Mouse (Mus musculus): ENCODE results near the gene Gja8. TPM values are rescaled to one million over a fixed set of nuclear protein-coding genes. Genes with fewer than 3 reads are reported as not detected.

Gja8 gene
- polyA plus RNA-seq, 1 experiment: not detected

GRCm38 (mm10) chr3:96880385-96880784 lies 45.4 kb downstream of the Gja8 start:
- WGBS: 83% methylated on average over 4 of the region's 4 CpGs
- no peak overlapping the region for H3K4me3 ChIP-seq (ENCODE audit: low read depth, low read length)

DNA sequence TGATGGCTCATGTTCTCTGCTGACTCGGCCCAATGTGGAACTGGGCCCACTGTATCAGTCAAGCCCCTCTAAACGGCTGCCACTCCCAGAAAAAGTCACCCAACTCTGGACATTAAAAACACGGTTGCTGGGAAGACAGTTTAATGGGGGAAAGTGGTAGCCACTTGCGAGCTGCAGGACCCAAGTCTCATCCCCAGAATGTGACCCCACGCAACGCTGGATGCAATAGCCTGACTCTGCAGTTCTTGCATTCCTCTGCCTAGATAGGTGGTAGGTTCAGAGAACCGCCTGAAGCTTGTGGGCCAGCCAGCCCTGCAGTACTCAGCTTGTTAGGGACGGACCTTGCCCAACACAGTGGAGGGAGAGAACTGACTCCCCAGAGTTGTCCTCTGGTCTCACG lies 46.3 kb downstream of the Gja8 start:
- Histone ChIP-seq H3K27me3 (ENCODE audit: control insufficient read depth, insufficient read depth, low read length) (no peaks in the 10 kb centered on the region), H3K36me3 (ENCODE audit: control insufficient read depth, insufficient read depth, low read length) (peaks cover 42% of the 10 kb centered on the region), H3K4me3 (ENCODE audit: low read depth, low read length) (no peak overlapping the region), H3K27ac (ENCODE audit: insufficient read depth, low read depth, low read length) (no peak overlapping the region), H3K4me1 (ENCODE audit: control insufficient read depth, insufficient read depth, insufficient read length, low read length) (peaks cover 10% of the 10 kb centered on the region; the same call in 1 of the 2 replicates)
- TF ChIP-seq POLR2A (IDR thresholded peaks at IDR 0.05; ENCODE audit: low read depth, low read length) (no peak), CTCF (IDR thresholded peaks at IDR 0.05; ENCODE audit: extremely low read depth, insufficient read length, insufficient replicate concordance, low read depth, low read length) (no peak)
- WGBS: 92% methylated on average over 9 of the region's 9 CpGs

More at GRCm38 (mm10) chr3:96880385-96880784, 45.4 kb downstream of the Gja8 start:
- no peak overlapping the region for H3K27ac ChIP-seq (ENCODE audit: insufficient read depth, low read depth, low read length)
- H3K27me3 ChIP-seq (ENCODE audit: control insufficient read depth, insufficient read depth, low read length): no peaks in the 10 kb centered on the region
- H3K36me3 ChIP-seq (ENCODE audit: control insufficient read depth, insufficient read depth, low read length): peaks cover 41% of the 10 kb centered on the region
- TF ChIP-seq CTCF (IDR thresholded peaks at IDR 0.05; ENCODE audit: extremely low read depth, insufficient read length, insufficient replicate concordance, low read depth, low read length) (no peak), POLR2A (IDR thresholded peaks at IDR 0.05; ENCODE audit: low read depth, low read length) (no peak)
- H3K4me1 ChIP-seq (ENCODE audit: control insufficient read depth, insufficient read depth, insufficient read length, low read length): peaks cover 7% of the 10 kb centered on the region; the same call in 1 of the 2 replicates

- Histone ChIP-seq H3K4me1 (ENCODE audit: control insufficient read depth, insufficient read depth, insufficient read length, low read length) (peaks cover 13% of the 10 kb centered on the region; the same call in 1 of the 2 replicates), H3K27ac (ENCODE audit: insufficient read depth, low read depth, low read length) (peak overlapping the region; percentile 91)
- 19% methylated on average over 7 of the region's 7 CpGs for WGBS
Measured at GRCm38 (mm10) chr3:96874808-96875571, 50.8 kb downstream of the Gja8 start.

GRCm38 (mm10) chr3:96872501-96872900 lies 53.3 kb downstream of the Gja8 start:
- Histone ChIP-seq H3K4me1 (ENCODE audit: control insufficient read depth, insufficient read depth, insufficient read length, low read length) (peaks cover 13% of the 10 kb centered on the region; the same call in 1 of the 2 replicates), H3K4me3 (ENCODE audit: low read depth, low read length) (no peak overlapping the region), H3K27me3 (ENCODE audit: control insufficient read depth, insufficient read depth, low read length) (no peaks in the 10 kb centered on the region), H3K36me3 (ENCODE audit: control insufficient read depth, insufficient read depth, low read length) (peaks cover 67% of the 10 kb centered on the region), H3K27ac (ENCODE audit: insufficient read depth, low read depth, low read length) (no peak overlapping the region)
- TF ChIP-seq POLR2A (IDR thresholded peaks at IDR 0.05; ENCODE audit: low read depth, low read length) (no peak), CTCF (IDR thresholded peaks at IDR 0.05; ENCODE audit: extremely low read depth, insufficient read length, insufficient replicate concordance, low read depth, low read length) (no peak)
- WGBS: 85% methylated on average over 8 of the region's 8 CpGs

More at GRCm38 (mm10) chr3:96874808-96875571, 50.8 kb downstream of the Gja8 start:
- H3K4me3 ChIP-seq (ENCODE audit: low read depth, low read length): no peak overlapping the region
- no peak for TF ChIP-seq POLR2A (IDR thresholded peaks at IDR 0.05; ENCODE audit: low read depth, low read length)
- TF ChIP-seq CTCF (IDR thresholded peaks at IDR 0.05; ENCODE audit: extremely low read depth, insufficient read length, insufficient replicate concordance, low read depth, low read length): no peak
- no peaks in the 10 kb centered on the region for H3K27me3 ChIP-seq (ENCODE audit: control insufficient read depth, insufficient read depth, low read length)
- H3K36me3 ChIP-seq (ENCODE audit: control insufficient read depth, insufficient read depth, low read length): peaks cover 61% of the 10 kb centered on the region

GRCm38 (mm10) chr3:96871070-96871469 lies 54.8 kb downstream of the Gja8 start:
- no peak overlapping the region for H3K27ac ChIP-seq (ENCODE audit: insufficient read depth, low read depth, low read length)
- TF ChIP-seq CTCF (IDR thresholded peaks at IDR 0.05; ENCODE audit: extremely low read depth, insufficient read length, insufficient replicate concordance, low read depth, low read length) (no peak), POLR2A (IDR thresholded peaks at IDR 0.05; ENCODE audit: low read depth, low read length) (no peak)
- H3K36me3 ChIP-seq (ENCODE audit: control insufficient read depth, insufficient read depth, low read length): peaks cover 62% of the 10 kb centered on the region
- H3K27me3 ChIP-seq (ENCODE audit: control insufficient read depth, insufficient read depth, low read length): no peaks in the 10 kb centered on the region
- peaks cover 9% of the 10 kb centered on the region; the same call in 1 of the 2 replicates for H3K4me1 ChIP-seq (ENCODE audit: control insufficient read depth, insufficient read depth, insufficient read length, low read length)
- H3K4me3 ChIP-seq (ENCODE audit: low read depth, low read length): no peak overlapping the region
- 86% methylated on average over 8 of the region's 8 CpGs for WGBS

GRCm38 (mm10) chr3:96870270-96870669 lies 55.5 kb downstream of the Gja8 start:
- peaks cover 62% of the 10 kb centered on the region for H3K36me3 ChIP-seq (ENCODE audit: control insufficient read depth, insufficient read depth, low read length)
- H3K4me1 ChIP-seq (ENCODE audit: control insufficient read depth, insufficient read depth, insufficient read length, low read length): peaks cover 6% of the 10 kb centered on the region; the same call in 1 of the 2 replicates
- no peak for TF ChIP-seq CTCF (IDR thresholded peaks at IDR 0.05; ENCODE audit: extremely low read depth, insufficient read length, insufficient replicate concordance, low read depth, low read length)
- no peak for TF ChIP-seq POLR2A (IDR thresholded peaks at IDR 0.05; ENCODE audit: low read depth, low read length)
- 99% methylated on average over 2 of the region's 2 CpGs for WGBS
- no peak overlapping the region for H3K4me3 ChIP-seq (ENCODE audit: low read depth, low read length)
- no peak overlapping the region for H3K27ac ChIP-seq (ENCODE audit: insufficient read depth, low read depth, low read length)
- H3K27me3 ChIP-seq (ENCODE audit: control insufficient read depth, insufficient read depth, low read length): no peaks in the 10 kb centered on the region

DNA sequence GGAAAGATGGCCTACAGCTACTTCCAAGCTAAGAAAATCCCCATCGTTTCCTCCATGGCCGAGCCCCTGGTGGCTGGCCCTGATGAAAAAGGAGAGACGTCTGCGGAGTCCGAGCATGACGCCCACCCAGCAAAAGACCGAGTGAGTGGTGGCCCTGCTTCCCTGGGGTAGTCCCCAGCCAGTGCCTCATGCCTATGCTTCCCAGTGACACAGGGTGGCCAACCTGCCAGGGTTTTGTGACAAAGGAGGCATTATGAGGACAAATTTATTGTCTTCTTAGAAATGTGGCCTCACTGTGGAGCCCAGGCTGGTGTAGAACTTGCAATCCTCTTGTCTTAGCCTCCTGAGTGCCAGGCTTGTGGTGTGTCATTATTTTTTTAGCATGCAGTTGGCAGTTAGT lies 56.7 kb downstream of the Gja8 start:
- peaks cover 57% of the 10 kb centered on the region for H3K36me3 ChIP-seq (ENCODE audit: control insufficient read depth, insufficient read depth, low read length)
- H3K4me1 ChIP-seq (ENCODE audit: control insufficient read depth, insufficient read depth, insufficient read length, low read length): no peaks in the 10 kb centered on the region
- TF ChIP-seq POLR2A (IDR thresholded peaks at IDR 0.05; ENCODE audit: low read depth, low read length) (no peak), CTCF (IDR thresholded peaks at IDR 0.05; ENCODE audit: extremely low read depth, insufficient read length, insufficient replicate concordance, low read depth, low read length) (no peak)
- no peak overlapping the region for H3K27ac ChIP-seq (ENCODE audit: insufficient read depth, low read depth, low read length)
- H3K4me3 ChIP-seq (ENCODE audit: low read depth, low read length): no peak overlapping the region
- 93% methylated on average over 7 of the region's 7 CpGs for WGBS
- H3K27me3 ChIP-seq (ENCODE audit: control insufficient read depth, insufficient read depth, low read length): no peaks in the 10 kb centered on the region
